Mouse (Mus musculus) kidney, adult 2 months (tissue): ENCODE measurements around the gene Trp53bp1.

Experiments
- CTCF ChIP-seq: fragments of 200-500 bp; conservative IDR thresholded peaks from 2 replicates; pipeline ENCODE4 v1.5.1; 2011; ENCODE audit warnings: low read depth, mild to moderate bottlenecking, control low read depth, low read length, moderate library complexity, mixed read lengths; ENCODE audit not compliant: insufficient read depth, insufficient read length
- POLR2A ChIP-seq: fragments of 200-500 bp; IDR thresholded peaks from one replicate; pipeline ENCODE4 v1.6.1; 2011; ENCODE audit warnings: low read depth, low read length, control low read depth

DNA sequence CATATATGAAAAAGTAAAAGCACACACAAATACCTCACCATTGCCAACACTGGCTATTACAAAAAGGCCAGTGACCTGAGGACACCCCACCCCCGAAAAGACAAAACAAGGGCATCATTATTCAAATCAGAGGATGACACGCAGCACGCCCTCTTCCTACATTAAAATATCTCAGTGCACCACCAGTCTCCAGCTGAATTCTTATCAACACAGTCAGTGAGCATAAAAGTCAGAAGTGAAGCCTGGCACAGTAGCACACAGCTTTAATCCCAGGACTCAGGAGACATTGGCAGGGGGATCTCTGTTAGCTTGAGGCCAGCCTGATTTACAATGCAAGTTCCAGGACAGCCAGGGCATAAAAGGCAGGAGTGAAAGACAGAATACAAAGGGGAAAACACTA lies 64.7 kb downstream of the Trp53bp1 start:
- TF ChIP-seq POLR2A, result no peak
- TF ChIP-seq CTCF, result no peak
